Mouse (Mus musculus) CH12.LX (cell line): ENCODE data around the gene Otud7b. TPM values are rescaled to one million over a fixed set of nuclear protein-coding genes. Genes with fewer than 3 reads are reported as not detected.

Source experiments
- DNase-seq: peaks from one replicate; pipeline ENCODE4 v3.0.0-alpha.2; 2013; ENCODE audit errors: extremely low read depth
- H3K27ac ChIP-seq: 2 replicates; pipeline ENCODE4 v1.5.1; 2012; ENCODE audit warnings: low read depth, mild to moderate bottlenecking, control low read depth, moderate library complexity; ENCODE audit not compliant: insufficient read depth
- H3K27me3 ChIP-seq: replicated peaks from 2 replicates; pipeline ENCODE3; 2012; ENCODE audit warnings: inconsistent platforms
- H3K36me3 ChIP-seq, 2 experiments: replicated peaks in 1 of 2; 2 replicates each; pipeline versions ENCODE3 to v1.6.1; 2012; ENCODE audit warnings: inconsistent platforms in 1 of 2, low read length in 1 of 2, mild to moderate bottlenecking in 1 of 2, mixed read lengths in 1 of 2, moderate library complexity in 1 of 2; ENCODE audit not compliant: control insufficient read depth in 1 of 2, insufficient read depth in 1 of 2
- H3K4me1 ChIP-seq, 2 experiments: 2 replicates each; pipeline ENCODE4 v1.6.1; 2012; ENCODE audit warnings: inconsistent platforms in 1 of 2, moderate library complexity in 1 of 2; ENCODE audit not compliant: insufficient read depth in 2 of 2, control insufficient read depth in 1 of 2
- H3K4me2 ChIP-seq: 2 replicates; pipeline ENCODE4 v1.6.1; 2012; ENCODE audit warnings: low read depth, mild to moderate bottlenecking, control low read depth; ENCODE audit not compliant: poor library complexity, insufficient read depth, severe bottlenecking
- H3K4me3 ChIP-seq, 3 experiments: fragments of 150-350 bp in 1 of 3; sonication (generic) in 1 of 3; replicated peaks in 1 of 3; 2 replicates each; pipeline versions ENCODE3 to v1.5.1; 2011 to 2012; ENCODE audit warnings: low read depth in 2 of 3, low read length in 2 of 3, mild to moderate bottlenecking in 2 of 3, moderate library complexity in 2 of 3, control low read depth in 1 of 3, improper control_type of control experiment in 1 of 3, inconsistent platforms in 1 of 3, mixed read lengths in 1 of 3; ENCODE audit not compliant: poor library complexity in 1 of 3
- H3K79me2 ChIP-seq: replicated peaks from 2 replicates; pipeline ENCODE4 v1.6.1; 2012; ENCODE audit warnings: mild to moderate bottlenecking, moderate library complexity; ENCODE audit not compliant: control insufficient read depth, poor library complexity, insufficient read depth, severe bottlenecking; ENCODE audit errors: extremely low read depth
- H3K9ac ChIP-seq: 2 replicates; pipeline ENCODE4 v1.6.1; 2012; ENCODE audit warnings: low read depth, mild to moderate bottlenecking, control low read depth, moderate library complexity; ENCODE audit not compliant: insufficient read depth
- H3K9me3 ChIP-seq: replicated peaks from 2 replicates; pipeline ENCODE3; 2012; ENCODE audit warnings: low read length, inconsistent platforms, mixed read lengths
- CTCF ChIP-seq, 2 experiments: IDR thresholded peaks in 1 of 2; conservative IDR thresholded peaks in 1 of 2; 2 replicates each; pipeline ENCODE4 v1.5.1; 2011 to 2012; ENCODE audit warnings: low read depth in 2 of 2, low read length in 2 of 2, improper control_type of control experiment in 1 of 2, inconsistent platforms in 1 of 2, mild to moderate bottlenecking in 1 of 2, moderate library complexity in 1 of 2
- ELF1 ChIP-seq: IDR thresholded peaks from 2 replicates; pipeline ENCODE4 v1.6.1; 2014; ENCODE audit warnings: low read depth, mild to moderate bottlenecking, inconsistent platforms, low read length, improper control_type of control experiment
- GABPA ChIP-seq: IDR thresholded peaks from 2 replicates; pipeline ENCODE4 v1.6.1; 2012; ENCODE audit warnings: low read depth, low read length, improper control_type of control experiment, inconsistent platforms; ENCODE audit not compliant: insufficient replicate concordance
- IRF4 ChIP-seq: IDR thresholded peaks from 2 replicates; pipeline ENCODE4 v1.6.1; 2014; ENCODE audit warnings: low read depth, mild to moderate bottlenecking, inconsistent platforms, low read length, improper control_type of control experiment
- MAX ChIP-seq: IDR thresholded peaks from 2 replicates; pipeline ENCODE4 v1.6.1; 2011; ENCODE audit warnings: low read length, improper control_type of control experiment
- MYC ChIP-seq: IDR thresholded peaks from 2 replicates; pipeline ENCODE4 v1.6.1; 2011; ENCODE audit warnings: low read depth, mild to moderate bottlenecking, improper control_type of control experiment, low read length
- NRF1 ChIP-seq: IDR thresholded peaks from 2 replicates; pipeline ENCODE4 v1.6.1; 2014; ENCODE audit warnings: low read depth, mild to moderate bottlenecking, inconsistent platforms, low read length, improper control_type of control experiment, moderate library complexity
- PAX5 ChIP-seq: IDR thresholded peaks from 2 replicates; pipeline ENCODE4 v1.6.1; 2012; ENCODE audit warnings: low read length, inconsistent platforms, mixed read lengths
- SMC3 ChIP-seq: IDR thresholded peaks from 2 replicates; pipeline ENCODE4 v1.6.1; 2011; ENCODE audit warnings: low read depth, low read length, improper control_type of control experiment
- TBP ChIP-seq: conservative IDR thresholded peaks from 2 replicates; pipeline ENCODE4 v1.6.1; 2011; ENCODE audit warnings: low read depth, low read length, improper control_type of control experiment
- TCF12 ChIP-seq: IDR thresholded peaks from 2 replicates; pipeline ENCODE4 v1.6.1; 2014; ENCODE audit warnings: low read depth, mild to moderate bottlenecking, inconsistent platforms, low read length, improper control_type of control experiment
- UBTF ChIP-seq: IDR thresholded peaks from 2 replicates; pipeline ENCODE4 v1.6.1; 2012; ENCODE audit warnings: low read depth, mild to moderate bottlenecking, inconsistent platforms, low read length, improper control_type of control experiment, moderate library complexity
- USF2 ChIP-seq: conservative IDR thresholded peaks from 2 replicates; pipeline ENCODE4 v1.6.1; 2011; ENCODE audit warnings: low read depth, low read length, improper control_type of control experiment
- ZC3H11A ChIP-seq: IDR thresholded peaks from 2 replicates; pipeline ENCODE4 v1.6.1; 2012; ENCODE audit warnings: low read depth, mild to moderate bottlenecking, inconsistent platforms, low read length, improper control_type of control experiment
- ZKSCAN1 ChIP-seq: IDR thresholded peaks from 2 replicates; pipeline ENCODE4 v1.6.1; 2012; ENCODE audit warnings: low read depth, inconsistent platforms, low read length, improper control_type of control experiment, borderline replicate concordance
- ZNF384 ChIP-seq: IDR thresholded peaks from 2 replicates; pipeline ENCODE4 v1.6.1; 2012; ENCODE audit warnings: low read depth, low read length, improper control_type of control experiment, inconsistent platforms
- dilution Hi-C: fragments of 300-500 bp; cut with MboI; formaldehyde crosslinking; loops from 2 replicates; pipeline ENCODE4 v1.14.3; 2020; ENCODE audit warnings: low sequenced_read_pairs; ENCODE audit not compliant: extremely low pct_unique_long_range_greater_than_20kb, extremely low pct_ligation_motif_present
- in situ Hi-C: fragments of 300-500 bp; cut with MboI; formaldehyde crosslinking; loops from 3 replicates; pipeline ENCODE4 v1.14.3; 2019; ENCODE audit warnings: low sequenced_read_pairs, low pct_ligation_motif_present, low pct_unique_long_range_greater_than_20kb, mixed read lengths
- polyA plus RNA-seq: library from polyadenylated mRNA; unstranded; fragments of >175 nt; gene quantifications from 2 replicates; pipeline ENCODE4 v1.2.1, GENCODE M21; 2012; ENCODE audit warnings: low read depth; ENCODE audit not compliant: insufficient read length
- total RNA-seq, 2 experiments: library from RNA; depleted of rRNA; stranded (reverse); fragments of 300-350 nt in 1 of 2; fragments of >200 nt in 1 of 2; gene quantifications; 2 replicates each; pipeline ENCODE4 v1.2.3; 2012 to 2014

The Otud7b gene
- total and polyA plus RNA-seq, 3 experiments = 12.3 to 17.7 (median 14.9) TPM

DNA sequence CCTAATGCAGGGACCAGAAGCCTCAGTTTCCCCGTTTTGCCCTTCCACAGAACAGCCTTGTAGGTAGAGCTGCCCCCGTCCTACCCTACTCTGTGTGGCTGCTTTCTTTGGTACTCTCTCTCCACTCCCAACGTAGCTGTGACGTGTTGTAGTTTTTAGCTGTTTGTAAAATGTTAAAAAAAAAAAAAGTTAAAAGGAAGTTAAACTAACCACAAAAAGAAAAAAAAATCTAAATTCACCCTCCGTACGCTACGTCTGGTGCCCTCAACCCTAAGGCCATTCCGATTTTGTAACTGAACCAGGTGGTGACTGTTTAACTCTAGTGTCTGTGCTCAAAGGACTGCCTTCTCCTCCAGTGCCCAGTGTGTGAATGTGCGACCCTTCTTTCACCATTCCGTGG is 90.6 kb downstream of the Otud7b start:
- H3K9me3 ChIP-seq = peaks cover 8% of the 10 kb centered on the region
- TF ChIP-seq UBTF (no peak), NRF1 (no peak), SMC3 (no peak), USF2 (no peak), MAX (no peak), ZC3H11A (no peak), ZNF384 (no peak), ELF1 (no peak), TCF12 (no peak), ZKSCAN1 (no peak), PAX5 (no peak), GABPA (no peak), IRF4 (no peak), MYC (no peak), TBP (no peak)
- no peak overlapping the region for H3K9ac ChIP-seq
- no peaks in the 10 kb centered on the region for H3K27me3 ChIP-seq
- in situ Hi-C loops (no loop called here), dilution Hi-C loops (no loop called here)
- no peak overlapping the region for H3K4me3 ChIP-seq
- H3K4me2 ChIP-seq = no peak overlapping the region
- peaks cover 12 to 58% of the 10 kb centered on the region in 2 experiments for H3K36me3 ChIP-seq
- no peaks in the 10 kb centered on the region for H3K79me2 ChIP-seq
- DNase-seq = no peak
- peaks cover 7 to 28% of the 10 kb centered on the region in 2 experiments for H3K4me1 ChIP-seq
- no peak overlapping the region for H3K27ac ChIP-seq

DNA sequence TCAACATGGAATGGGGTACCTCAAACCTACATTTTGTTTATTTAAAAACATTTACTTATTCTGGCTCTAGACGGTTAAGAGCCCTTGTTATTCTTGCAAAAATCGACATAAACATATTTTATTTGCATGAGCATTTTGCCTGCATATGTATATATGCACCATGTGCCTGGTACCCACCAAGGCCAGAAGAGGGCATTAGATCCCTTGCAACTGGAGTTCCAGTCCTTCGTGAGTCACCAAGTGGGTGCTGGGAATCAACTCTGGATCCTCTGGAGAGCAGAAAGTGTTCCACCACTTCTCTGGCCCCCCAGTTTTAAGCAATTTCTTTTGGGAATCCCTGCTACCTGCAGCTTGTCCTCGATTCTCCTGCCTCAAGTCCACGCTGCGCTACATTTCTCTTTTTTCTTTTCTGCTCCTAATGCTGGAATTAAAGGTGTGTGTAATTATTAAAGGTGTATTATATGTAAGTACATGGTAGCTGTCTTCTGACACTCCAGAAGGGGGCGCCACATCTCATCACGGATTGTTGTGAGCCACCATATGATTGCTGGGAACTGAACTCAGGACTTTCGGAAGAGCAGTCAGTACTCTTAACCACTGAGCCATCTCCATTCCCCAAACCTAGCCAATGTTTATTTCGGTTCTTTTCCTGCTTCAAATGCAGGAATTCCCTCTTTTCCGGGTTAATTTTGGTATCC is 91.4 kb downstream of the Otud7b start:
- H3K36me3 ChIP-seq = peaks cover 6 to 50% of the 10 kb centered on the region in 2 experiments
- H3K79me2 ChIP-seq = no peaks in the 10 kb centered on the region
- DNase-seq = no peak
- no peak for TF ChIP-seq ZC3H11A
- peak in 1 of 2 experiments; percentile 22; a peak in 2 of 4 replicates for TF ChIP-seq CTCF (conservative IDR thresholded peaks at IDR 0.05 in 1 of 2, IDR thresholded peaks at IDR 0.05 in 1 of 2; ENCODE audit: low read depth in 2 of 2, low read length in 2 of 2)
- TF ChIP-seq TCF12 = no peak
- in situ Hi-C loops = no loop called here
- no peaks in the 10 kb centered on the region for H3K27me3 ChIP-seq
- H3K9me3 ChIP-seq = peaks cover 8% of the 10 kb centered on the region
- no peak overlapping the region for H3K4me3 ChIP-seq
- H3K27ac ChIP-seq = no peak overlapping the region
- H3K4me2 ChIP-seq = no peak overlapping the region
- no peak overlapping the region for H3K9ac ChIP-seq
- dilution Hi-C loops = no loop called here
- peaks cover 7 to 21% of the 10 kb centered on the region in 2 experiments for H3K4me1 ChIP-seq
